In genomic region chr19:5704801-5705571, GRCm38 (mm10) we compare ENCODE assay signal across 9 mouse cellular contexts. TPM values are rescaled to one million over a fixed set of nuclear protein-coding genes. Genes with fewer than 3 reads are reported as not detected.
DNase-seq lines count a peak whose midpoint lies in the region; ATAC-seq and TF ChIP-seq lines count a peak whose summit lies in the region.
"Had no signal": no experiment of that assay in that cellular context is flagged by ENCODE, and none has a peak within 500 bp of the region (broad histone marks: within the 10 kb centered on the region; RNA-seq: fewer than 3 reads in every experiment).

No protein-coding gene starts in this region.

- TF ChIP-seq CTCF in G1E (IDR thresholded peaks at IDR 0.05; ENCODE audit: low read depth, low read length) = no peak
- no peak for TF ChIP-seq CTCF in liver, postnatal 0 days (IDR thresholded peaks at IDR 0.05; ENCODE audit: low read depth)

- 44% methylated on average over 10 of the region's 10 CpGs for WGBS in heart, embryonic 10.5 days
- 40% methylated on average over 10 of the region's 10 CpGs for WGBS in heart, embryonic 13.5 days
- WGBS in liver, postnatal 0 days (ENCODE audit: insufficient replicate concordance) = 39% methylated on average over 10 of the region's 10 CpGs

- peak; percentile 65 for ATAC-seq in G1E (ENCODE audit: extremely low read depth, insufficient number of reproducible peaks, low FRiP score, poor library complexity, severe bottlenecking)
- 0 out of 2 replicates have a peak, but pooled peaks have one; percentile 10 for ATAC-seq in heart, embryonic 13.5 days (ENCODE audit: extremely low read depth, insufficient number of reproducible peaks, low FRiP score, low TSS enrichment)
- peak; percentile 74 for ATAC-seq in liver, postnatal 0 days

- no peak for TF ChIP-seq EP300 in liver, postnatal 0 days (IDR thresholded peaks at IDR 0.05; ENCODE audit: low read depth)

- H3K9me3 ChIP-seq in heart, embryonic 10.5 days = no peaks in the 10 kb centered on the region
- H3K9me3 ChIP-seq in G1E (replicated peaks) = no peaks in the 10 kb centered on the region
- no peaks in the 10 kb centered on the region for H3K9me3 ChIP-seq in heart, embryonic 13.5 days
- H3K9me3 ChIP-seq in liver, postnatal 0 days (ENCODE audit: low read length) = no peaks in the 10 kb centered on the region

- H3K4me3 ChIP-seq in heart, embryonic 10.5 days = no peak overlapping the region
- H3K4me3 ChIP-seq in G1E (ENCODE audit: low read depth, low read length) = peak overlapping the region; percentile 66; the same call in 1 of the 2 replicates
- H3K4me3 ChIP-seq in heart, embryonic 13.5 days = no peak overlapping the region
- no peak overlapping the region for H3K4me3 ChIP-seq in liver, postnatal 0 days (ENCODE audit: low read depth, low read length)

- peak overlapping the region; percentile 58 for H3K9ac ChIP-seq in heart, embryonic 13.5 days
- no peak overlapping the region for H3K9ac ChIP-seq in liver, postnatal 0 days (replicated peaks)

- H3K4me1 ChIP-seq in heart, embryonic 10.5 days = peaks cover 20% of the 10 kb centered on the region
- H3K4me1 ChIP-seq in G1E (ENCODE audit: insufficient read depth, low read depth, low read length) = peaks cover 41% of the 10 kb centered on the region
- peaks cover 19% of the 10 kb centered on the region for H3K4me1 ChIP-seq in heart, embryonic 13.5 days
- peaks cover 16% of the 10 kb centered on the region for H3K4me1 ChIP-seq in liver, postnatal 0 days (ENCODE audit: insufficient read depth)

- peak; percentile 75 for DNase-seq in heart, embryonic 10.5 days (ENCODE audit: low spot score)
- DNase-seq in heart, postnatal 36 days = no peak
- peak; percentile 83 for DNase-seq in G1E (ENCODE audit: low spot score)
- DNase-seq in liver, postnatal 0 days = peak; percentile 74
- peak; percentile 57 for DNase-seq in thymus, postnatal 25 days
- no peak for DNase-seq in right cerebral cortex, postnatal 36 days (ENCODE audit: low spot score in 2 of 2)
- no peak for DNase-seq in frontal cortex, postnatal 14 days (ENCODE audit: low spot score in 2 of 2)

- peaks cover 73% of the 10 kb centered on the region for H3K36me3 ChIP-seq in heart, embryonic 10.5 days
- peaks cover 94% of the 10 kb centered on the region for H3K36me3 ChIP-seq in G1E (replicated peaks)
- peaks cover 84% of the 10 kb centered on the region for H3K36me3 ChIP-seq in heart, embryonic 13.5 days
- peaks cover 64% of the 10 kb centered on the region for H3K36me3 ChIP-seq in liver, postnatal 0 days (replicated peaks; ENCODE audit: insufficient read depth, low read length)

- intact Hi-C loops in heart, postnatal 36 days (cut with DNase I) = loop anchor here (5.0 kb wide), 1 partner anchor 152 kb away; no protein-coding TSS in a partner anchor

- no peaks in the 10 kb centered on the region for H3K27me3 ChIP-seq in heart, embryonic 10.5 days (ENCODE audit: insufficient read depth, poor library complexity, severe bottlenecking)
- H3K27me3 ChIP-seq in G1E (ENCODE audit: insufficient read depth, low read length) = no peaks in the 10 kb centered on the region
- H3K27me3 ChIP-seq in heart, embryonic 13.5 days (replicated peaks) = no peaks in the 10 kb centered on the region
- no peaks in the 10 kb centered on the region for H3K27me3 ChIP-seq in liver, postnatal 0 days (ENCODE audit: insufficient read depth, low read length)

- H3K4me2 ChIP-seq in heart, embryonic 13.5 days = no peak overlapping the region
- H3K4me2 ChIP-seq in liver, postnatal 0 days (ENCODE audit: low read depth, low read length) = peak overlapping the region; percentile 31

- peak overlapping the region; percentile 33; the same call in 1 of the 2 replicates for H3K27ac ChIP-seq in heart, embryonic 10.5 days
- H3K27ac ChIP-seq in heart, embryonic 13.5 days (replicated peaks) = peak overlapping the region; percentile 48; the same call in 1 of the 2 replicates
- peak overlapping the region; percentile 46 for H3K27ac ChIP-seq in liver, postnatal 0 days (ENCODE audit: low read depth)

RNA-seq across cellular contexts. Expression of gene Kcnk7, which starts 0.8 kb away (rescaled TPM):
- polyA plus RNA-seq in heart, embryonic 10.5 days (2016; fragmentation: Nextera tagmentation; extraction: Ambion mirVana) = 0.15 TPM in 1 of 2 replicates, not detected in the other
- not detected for total RNA-seq in heart, postnatal 36 days (2021)
- total RNA-seq in G1E (2014; fragmentation: Nextera tagmentation) = not detected in 2 replicates
- total RNA-seq in G1E (2017) = not detected in 2 replicates
- 0.07 and 0.10 TPM in 2 replicates for polyA plus RNA-seq in G1E (2012)
- polyA plus RNA-seq in heart, embryonic 13.5 days (2015; fragmentation: Nextera tagmentation; extraction: Ambion mirVana) = 0.29 TPM in 1 of 2 replicates, not detected in the other
- 0.17 and 0.18 TPM in 2 replicates for polyA plus RNA-seq in liver, postnatal 0 days (2015; fragmentation: Nextera tagmentation; extraction: Ambion mirVana)
- total RNA-seq: liver, adult 2 months had no signal
- polyA plus RNA-seq: liver, adult 2 months had no signal

RNA-seq across cellular contexts. Expression of gene Pcnx3, which starts 16.3 kb away (rescaled TPM):
- polyA plus RNA-seq in heart, embryonic 10.5 days (2016; fragmentation: Nextera tagmentation; extraction: Ambion mirVana) = 20.1 and 26.3 TPM in 2 replicates
- 10 to 100 TPM; 15.7 to 16.8 TPM for total RNA-seq in heart, postnatal 36 days (2021)
- total RNA-seq in G1E (2014; fragmentation: Nextera tagmentation) (50.7 and 51.0 TPM in 2 replicates), G1E (2017) (13.6 and 16.1 TPM in 2 replicates)
- 178 and 200 TPM in 2 replicates for polyA plus RNA-seq in G1E (2012)
- polyA plus RNA-seq in heart, embryonic 13.5 days (2015; fragmentation: Nextera tagmentation; extraction: Ambion mirVana) = 13.6 and 14.9 TPM in 2 replicates
- 5.2 and 5.6 TPM in 2 replicates for polyA plus RNA-seq in liver, postnatal 0 days (2015; fragmentation: Nextera tagmentation; extraction: Ambion mirVana)

RNA-seq across cellular contexts. Expression of gene Map3k11, which starts 16.4 kb away (rescaled TPM):
- 33.6 and 36.0 TPM in 2 replicates for polyA plus RNA-seq in heart, embryonic 10.5 days (2016; fragmentation: Nextera tagmentation; extraction: Ambion mirVana)
- 10 to 100 TPM; 26.0 to 29.5 TPM for total RNA-seq in heart, postnatal 36 days (2021)
- total RNA-seq in G1E (2014; fragmentation: Nextera tagmentation) = 18.3 and 23.3 TPM in 2 replicates
- total RNA-seq in G1E (2017) = 22.2 and 22.8 TPM in 2 replicates
- 145 and 163 TPM in 2 replicates for polyA plus RNA-seq in G1E (2012)
- polyA plus RNA-seq in heart, embryonic 13.5 days (2015; fragmentation: Nextera tagmentation; extraction: Ambion mirVana) = 23.2 and 24.0 TPM in 2 replicates
- 10.4 and 12.5 TPM in 2 replicates for polyA plus RNA-seq in liver, postnatal 0 days (2015; fragmentation: Nextera tagmentation; extraction: Ambion mirVana)

RNA-seq across cellular contexts. Expression of gene Ehbp1l1, which starts 21.1 kb away (rescaled TPM):
- 69.0 and 130 TPM in 2 replicates for polyA plus RNA-seq in heart, embryonic 10.5 days (2016; fragmentation: Nextera tagmentation; extraction: Ambion mirVana)
- total RNA-seq in heart, postnatal 36 days (2021) = 100 to 1,000 TPM; 135 to 136 TPM
- 20.8 and 34.1 TPM in 2 replicates for total RNA-seq in G1E (2014; fragmentation: Nextera tagmentation)
- 45.5 and 45.7 TPM in 2 replicates for total RNA-seq in G1E (2017)
- 85.9 and 88.3 TPM in 2 replicates for polyA plus RNA-seq in G1E (2012)
- 85.9 and 96.8 TPM in 2 replicates for polyA plus RNA-seq in heart, embryonic 13.5 days (2015; fragmentation: Nextera tagmentation; extraction: Ambion mirVana)
- 38.5 and 42.5 TPM in 2 replicates for polyA plus RNA-seq in liver, postnatal 0 days (2015; fragmentation: Nextera tagmentation; extraction: Ambion mirVana)

RNA-seq across cellular contexts. Expression of gene Fam89b, which starts 24.5 kb away (rescaled TPM):
- polyA plus RNA-seq in heart, embryonic 10.5 days (2016; fragmentation: Nextera tagmentation; extraction: Ambion mirVana) = 75.9 and 88.9 TPM in 2 replicates
- 10 to 100 TPM; 29.3 to 32.6 TPM for total RNA-seq in heart, postnatal 36 days (2021)
- total RNA-seq in G1E (2014; fragmentation: Nextera tagmentation) (20.0 and 23.4 TPM in 2 replicates), G1E (2017) (21.9 and 27.8 TPM in 2 replicates)
- 56.7 and 58.5 TPM in 2 replicates for polyA plus RNA-seq in G1E (2012)
- polyA plus RNA-seq in heart, embryonic 13.5 days (2015; fragmentation: Nextera tagmentation; extraction: Ambion mirVana) = 79.7 and 82.6 TPM in 2 replicates
- polyA plus RNA-seq in liver, postnatal 0 days (2015; fragmentation: Nextera tagmentation; extraction: Ambion mirVana) = 28.9 and 31.0 TPM in 2 replicates

Comparison
In these comparisons a context has a peak if more than half of its experiments do, and no peak if none do; other contexts are left out.
1. DNase-seq: peak in heart, embryonic 10.5 days (single experiment), G1E (single experiment), liver, postnatal 0 days (single experiment) and thymus, postnatal 25 days (single experiment); none in heart, postnatal 36 days (0 of 2), right cerebral cortex, postnatal 36 days (0 of 2) and frontal cortex, postnatal 14 days (0 of 2).
2. ATAC-seq: peak in every context shown above with its lines; median percentile 74 in liver, postnatal 0 days; 65 in G1E; 10 in heart, embryonic 13.5 days.
3. Peak in every context shown above with its lines, with median percentiles within 50 percentile points of each other: H3K27ac ChIP-seq.